Mouse (Mus musculus) left cerebral cortex, postnatal 10 days (tissue): ENCODE data around the gene Tmem163. TPM values are rescaled to one million over a fixed set of nuclear protein-coding genes. Genes with fewer than 3 reads are reported as not detected.

Experiments used
- DNase-seq, 2 experiments: peaks; one replicate each; pipeline ENCODE4 v3.0.0; 2021 to 2022; ENCODE audit warnings: low spot score in 2 of 2, mixed read lengths in 1 of 2; ENCODE audit errors: extremely low spot score in 1 of 2
- intact Hi-C: fragments of 180-260 bp; cut with DNase I; formaldehyde crosslinking; loops from one replicate; pipeline ENCODE4 v1.15.1; 2025
- total RNA-seq, 2 experiments: library from RNA; stranded (reverse); gene quantifications; 2 replicates each; pipeline ENCODE4 v1.2.3; 2021

Gene Tmem163
- total RNA-seq, 2 experiments from 2014 or later: 38.7 to 48.1 TPM

DNA sequence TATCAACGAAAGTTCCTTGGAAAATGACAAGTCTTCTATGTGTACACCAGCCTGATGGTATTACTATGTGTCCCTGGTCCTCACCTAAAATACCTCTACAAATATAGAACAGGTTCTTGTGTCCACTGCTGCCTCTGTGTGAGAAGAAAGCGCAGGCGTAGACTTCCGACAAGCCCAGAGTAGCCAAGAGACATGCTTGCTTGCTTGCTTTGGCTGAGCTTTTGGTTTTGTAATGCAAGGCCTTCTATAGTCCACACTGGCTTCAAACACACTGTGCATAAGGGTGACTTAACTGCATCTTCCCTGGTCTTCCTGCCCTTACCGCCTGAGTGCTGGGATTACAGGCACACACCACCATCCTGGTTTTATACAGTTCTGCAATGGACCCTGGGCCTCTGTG is 212.1 kb downstream of the Tmem163 start:
- intact Hi-C loops: no loop called here
- no peak for DNase-seq

- intact Hi-C loops: no loop called here
These were observed 214.1 kb downstream of the Tmem163 start for GRCm38 (mm10) chr1:127465292-127465691.

GRCm38 (mm10) chr1:127464041-127464440 is 215.3 kb downstream of the Tmem163 start:
- DNase-seq: no peak
- intact Hi-C loops: no loop called here

More at GRCm38 (mm10) chr1:127465292-127465691, 214.1 kb downstream of the Tmem163 start:
- no peak for DNase-seq

GRCm38 (mm10) chr1:127461017-127461416 is 218.3 kb downstream of the Tmem163 start:
- DNase-seq: no peak
- intact Hi-C loops: no loop called here

GRCm38 (mm10) chr1:127459576-127459975 is 219.8 kb downstream of the Tmem163 start:
- DNase-seq: no peak
- intact Hi-C loops: loop anchor here (2.0 kb wide), 2 partner anchors 255 to 447 kb away; partner anchors contain the start of gene Mgat5

DNA sequence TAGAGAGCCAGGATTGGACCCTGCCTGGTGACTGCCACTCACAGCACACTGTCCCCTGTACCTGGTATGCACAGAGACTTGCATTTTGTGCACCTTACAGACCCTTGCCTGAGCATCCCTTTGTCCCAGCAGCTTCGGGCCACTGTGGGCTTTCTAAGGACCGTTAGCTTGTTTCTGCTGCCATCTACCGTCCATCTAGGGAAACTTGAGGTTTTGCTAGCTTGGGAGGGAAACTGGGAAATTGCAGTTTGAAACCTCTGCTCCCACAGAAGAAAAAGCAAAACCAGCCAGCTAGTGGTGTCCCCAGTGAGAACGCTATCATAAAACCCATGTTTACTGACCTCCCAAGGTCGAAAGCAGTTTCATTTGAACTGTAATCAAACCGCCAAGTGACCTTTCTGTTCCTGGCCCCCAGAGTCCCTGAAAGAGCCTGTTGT is 220.3 kb downstream of the Tmem163 start:
- intact Hi-C loops: loop anchor here (2.0 kb wide), 2 partner anchors 254 to 446 kb away; partner anchors contain the start of gene Mgat5
- DNase-seq: peak; percentile 60 to 67

DNA sequence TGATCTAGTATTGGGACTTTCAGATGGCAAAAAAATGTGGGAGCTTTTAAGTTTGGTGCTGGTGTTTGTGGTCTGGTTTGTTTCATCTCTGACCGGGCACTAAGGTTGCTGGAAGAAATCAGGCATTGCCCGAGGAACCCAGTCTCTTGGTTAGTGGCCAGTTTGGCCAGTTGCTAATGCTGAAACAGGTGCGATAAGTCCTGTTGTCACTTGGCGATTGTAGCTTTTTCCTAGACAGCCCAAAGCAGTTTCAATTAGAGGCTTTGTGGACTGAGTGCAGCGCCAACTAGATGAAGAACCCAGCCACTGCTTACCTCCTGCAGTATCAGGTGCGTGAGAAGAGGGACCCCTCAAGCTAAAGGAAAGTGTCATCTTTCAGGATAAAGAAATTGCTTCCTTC is 226.0 kb downstream of the Tmem163 start:
- intact Hi-C loops: no loop called here

GRCm38 (mm10) chr1:127444836-127445485 is 234.4 kb downstream of the Tmem163 start:
- intact Hi-C loops: no loop called here
- peak in 1 of 2 experiments; percentile 37 for DNase-seq

More for the DNA sequence above, 226.0 kb downstream of the Tmem163 start:
- no peak for DNase-seq

DNA sequence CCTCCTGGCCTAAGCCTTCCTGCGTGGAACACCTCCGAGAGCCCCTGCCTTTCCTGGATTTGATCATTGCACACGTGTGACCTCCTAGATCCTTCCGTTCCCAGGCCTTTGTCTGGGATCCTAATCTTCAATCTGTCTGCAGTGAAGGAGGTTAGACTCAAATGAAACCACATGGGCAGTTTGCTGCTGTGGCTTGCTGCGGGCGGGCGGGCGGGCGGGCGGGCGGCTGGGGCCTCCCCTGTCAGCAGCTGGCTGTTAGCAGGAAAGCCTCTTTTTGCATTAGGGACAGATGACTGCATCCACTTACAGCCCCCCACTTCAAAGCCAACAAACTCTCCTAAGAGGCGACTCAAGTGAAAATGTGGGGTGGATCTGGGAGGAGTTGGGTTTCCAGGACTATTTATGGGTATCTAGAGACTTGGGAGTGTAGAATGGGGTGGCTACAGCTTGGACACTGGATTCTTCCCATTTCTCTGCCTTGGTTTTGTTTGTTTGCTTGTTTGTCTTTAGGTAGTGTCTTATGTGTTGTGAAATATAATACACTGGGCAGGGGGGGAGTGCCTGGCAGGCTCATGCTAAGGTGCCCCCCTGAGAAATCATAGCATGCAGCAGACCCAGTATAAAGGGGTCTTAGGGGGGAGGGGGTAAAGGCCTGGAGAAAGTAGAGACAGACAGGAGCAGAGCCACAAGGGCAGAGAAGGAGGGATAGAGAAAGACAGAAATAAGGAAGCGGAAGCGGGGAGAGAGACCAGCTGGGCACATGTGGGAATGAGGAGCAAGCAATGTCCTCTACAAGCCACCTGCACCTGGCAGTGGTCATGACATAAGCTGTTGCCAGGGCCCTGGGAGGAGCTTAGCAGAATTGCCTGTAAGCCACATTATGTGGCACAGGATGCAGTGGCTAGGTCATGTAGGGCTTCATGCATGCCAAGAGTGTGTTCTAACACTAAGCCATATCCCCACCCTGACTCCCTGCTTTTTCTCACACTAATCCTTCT is 236.2 kb downstream of the Tmem163 start:
- no peak for DNase-seq
- intact Hi-C loops: no loop called here

DNA sequence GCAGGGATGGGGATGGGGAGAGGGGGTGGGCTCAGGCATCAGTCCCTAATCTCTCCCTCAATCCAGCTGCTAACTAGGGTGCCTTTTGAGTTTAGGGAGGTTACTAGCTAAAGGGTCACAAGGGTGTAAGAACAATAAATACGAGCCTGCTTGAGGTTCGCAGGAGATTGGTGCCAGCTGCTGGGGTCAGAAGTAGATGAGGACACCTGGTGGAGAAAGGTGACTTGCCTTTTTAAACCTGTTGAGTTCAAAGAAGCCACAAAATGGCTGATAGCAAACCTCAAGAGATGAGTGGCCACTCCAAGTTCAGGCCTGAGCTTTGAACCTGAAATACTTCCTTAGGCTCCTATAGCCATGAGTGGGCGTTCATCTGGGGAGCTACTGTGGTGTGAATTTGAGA is 237.6 kb downstream of the Tmem163 start:
- intact Hi-C loops: no loop called here
- DNase-seq: no peak

DNA sequence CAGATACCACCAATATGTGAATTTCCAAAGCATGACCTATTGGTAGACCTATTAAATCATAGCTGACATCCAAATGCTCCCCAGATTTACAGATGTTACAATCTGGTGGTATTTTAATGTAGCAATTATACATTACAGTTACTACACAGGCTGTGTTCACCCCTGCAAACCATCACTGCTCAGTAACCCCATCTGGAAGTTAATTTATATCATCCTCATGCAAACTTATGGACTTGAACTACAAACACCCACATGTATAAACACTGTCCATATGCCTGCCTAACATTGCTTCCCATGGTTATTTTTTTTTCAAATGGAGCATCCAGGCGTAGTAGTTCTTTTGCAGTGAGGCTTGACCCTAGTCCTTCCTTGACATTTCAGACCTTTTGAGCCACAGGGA is 238.3 kb downstream of the Tmem163 start:
- no peak for DNase-seq
- intact Hi-C loops: no loop called here

DNA sequence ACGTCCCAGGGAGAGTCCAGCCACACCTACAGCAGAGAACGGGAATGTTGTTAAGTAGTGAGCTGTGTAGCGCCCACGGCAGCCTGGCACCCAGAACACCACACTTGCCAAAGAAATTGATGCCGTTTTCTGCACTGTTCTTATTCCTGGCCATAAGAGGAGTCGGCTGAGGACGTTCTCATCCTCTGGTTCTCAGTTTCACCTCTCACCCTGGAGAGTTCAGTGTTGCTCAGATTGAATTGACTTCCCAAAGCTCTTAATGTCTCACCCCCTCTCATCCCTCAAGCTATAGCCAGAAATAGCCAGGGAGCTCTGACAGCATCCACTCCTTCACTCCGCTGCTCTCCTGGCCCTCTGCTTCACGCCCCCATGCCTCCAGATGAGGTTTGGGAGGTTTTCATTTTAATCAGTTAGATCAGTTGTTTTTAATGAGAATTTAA is 239.9 kb downstream of the Tmem163 start:
- intact Hi-C loops: no loop called here
- no peak for DNase-seq

- no peak for DNase-seq
- intact Hi-C loops: no loop called here
These were observed 242.3 kb downstream of the Tmem163 start for GRCm38 (mm10) chr1:127437091-127437490.

Other genes starting within 250 kb of the Tmem163 start
- under 1 TPM in 1 of 2 experiments, not detected in 1; 0.26 TPM for gene Acmsd, start 49.9 kb upstream of the Tmem163 start, total RNA-seq
- 10 to 100 TPM; 43.6 to 51.7 TPM for gene Ccnt2, start 94.6 kb upstream of the Tmem163 start, total RNA-seq
- gene Map3k19, start 175.5 kb upstream of the Tmem163 start, total RNA-seq: 1 to 10 TPM; 4.0 to 4.2 TPM
- 10 to 100 TPM; 47.3 to 49.8 TPM for gene Rab3gap1, start 189.2 kb upstream of the Tmem163 start, total RNA-seq